Mouse (Mus musculus) lung, adult 2 months (tissue): Measurements from ENCODE around the gene Eps15l1. TPM values are rescaled to one million over a fixed set of nuclear protein-coding genes. Genes with fewer than 3 reads are reported as not detected.
A peak's percentile ranks its signal among the peaks of the same experiment; 100 is the strongest.

ENCODE experiments used
- DNase-seq: peaks from one replicate; pipeline ENCODE4 v3.0.0; 2022
- H3K4me1 ChIP-seq: fragments of 200-500 bp; 2 replicates; pipeline ENCODE4 v1.6.1; 2011; ENCODE audit warnings: low read length; ENCODE audit not compliant: control insufficient read depth, insufficient read depth
- H3K4me3 ChIP-seq: fragments of 200-500 bp; replicated peaks from 2 replicates; pipeline ENCODE3; 2011; ENCODE audit warnings: low read depth, mild to moderate bottlenecking, control low read depth, low read length; ENCODE audit errors: extremely low read depth
- CTCF ChIP-seq: fragments of 200-500 bp; IDR thresholded peaks from 2 replicates; pipeline ENCODE4 v1.5.1; 2011; ENCODE audit warnings: mild to moderate bottlenecking, low read length, control low read depth; ENCODE audit not compliant: insufficient read depth
- POLR2A ChIP-seq: fragments of 200-500 bp; IDR thresholded peaks from 2 replicates; pipeline ENCODE4 v1.6.1; 2011; ENCODE audit warnings: low read depth, mild to moderate bottlenecking, control low read depth, low read length, borderline replicate concordance; ENCODE audit errors: extremely low read depth
- WGBS: fragments of 180-500 bp; shearing (Covaris S2); methylation state at CpG from one replicate; pipeline ENCODE4 v1.1.7; 2018; 5-methylcytosine and 5-hydroxymethylcytosine counted together
- polyA plus RNA-seq: library from polyadenylated mRNA; depleted of rRNA; stranded (reverse); fragments of >200 nt; gene quantifications from 2 replicates; pipeline ENCODE4 v1.2.3, GENCODE M21; 2012

Eps15l1 gene
- polyA plus RNA-seq, 1 experiment = 48.3 TPM

- TF ChIP-seq CTCF = no peak
- peak; percentile 47; the same call in 1 of the 2 replicates for TF ChIP-seq POLR2A
- Histone ChIP-seq H3K4me1 (peaks cover 11% of the 10 kb centered on the region), H3K4me3 (peak overlapping the region; percentile 89)
- peak; percentile 40 for DNase-seq
- 7% methylated on average over 55 of the region's 55 CpGs for WGBS
These were observed 101.1 kb downstream of the Eps15l1 start for GRCm38 (mm10) chr8:72319921-72320802.

GRCm38 (mm10) chr8:72319397-72319796 lies 101.9 kb downstream of the Eps15l1 start:
- WGBS = 1% methylated on average over 47 of the region's 48 CpGs
- TF ChIP-seq POLR2A (no peak; the same call in 1 of the 2 replicates), CTCF (no peak)
- no peak for DNase-seq

GRCm38 (mm10) chr8:72318801-72319322 lies 102.4 kb downstream of the Eps15l1 start, which contains the start of gene Klf2:
Gene Klf2, plus strand, starts transcription at chr8:72319033.
- under 1% methylated on average over 46 of the region's 46 CpGs for WGBS
- TF ChIP-seq CTCF (no peak), POLR2A (peak; percentile 99)
- DNase-seq = peak; percentile 98
- H3K4me3 ChIP-seq = peak within 1 kb of the TSS; percentile 89
- H3K4me1 ChIP-seq = peaks cover 11% of the 10 kb centered on the region

More at GRCm38 (mm10) chr8:72319397-72319796, 101.9 kb downstream of the Eps15l1 start:
- Histone ChIP-seq H3K4me3 (peak overlapping the region; percentile 89), H3K4me1 (peaks cover 11% of the 10 kb centered on the region)

- Histone ChIP-seq H3K4me3 (no peak overlapping the region), H3K4me1 (peaks cover 5% of the 10 kb centered on the region)
- peak; percentile 20 for DNase-seq
- 58% methylated on average over 5 of the region's 5 CpGs for WGBS
- TF ChIP-seq CTCF (no peak), POLR2A (no peak)
These were observed 103.4 kb downstream of the Eps15l1 start for GRCm38 (mm10) chr8:72317741-72318301.

GRCm38 (mm10) chr8:72316053-72316695 lies 105.1 kb downstream of the Eps15l1 start:
- WGBS = 86% methylated on average over 10 of the region's 10 CpGs
- no peak for DNase-seq
- Histone ChIP-seq H3K4me3 (no peak overlapping the region), H3K4me1 (no peaks in the 10 kb centered on the region)
- TF ChIP-seq POLR2A (no peak), CTCF (no peak)

GRCm38 (mm10) chr8:72312926-72313518 lies 108.2 kb downstream of the Eps15l1 start:
- Histone ChIP-seq H3K4me3 (no peak overlapping the region), H3K4me1 (peaks cover 3% of the 10 kb centered on the region; the same call in 1 of the 2 replicates)
- TF ChIP-seq CTCF (no peak), POLR2A (no peak)
- DNase-seq = no peak
- WGBS = 72% methylated on average over 3 of the region's 3 CpGs

GRCm38 (mm10) chr8:72310849-72311506 lies 110.3 kb downstream of the Eps15l1 start:
- Histone ChIP-seq H3K4me1 (peaks cover 3% of the 10 kb centered on the region; the same call in 1 of the 2 replicates), H3K4me3 (no peak overlapping the region)
- peak; percentile 23 for DNase-seq
- TF ChIP-seq CTCF (no peak), POLR2A (no peak)
- 43% methylated on average over 8 of the region's 8 CpGs for WGBS

- WGBS = 36% methylated on average over 6 of the region's 6 CpGs
- TF ChIP-seq POLR2A (no peak), CTCF (no peak)
- peak; percentile 20 for DNase-seq
- Histone ChIP-seq H3K4me1 (peaks cover 3% of the 10 kb centered on the region), H3K4me3 (no peak overlapping the region)
These were observed 113.0 kb downstream of the Eps15l1 start for GRCm38 (mm10) chr8:72308276-72308675.

GRCm38 (mm10) chr8:72306913-72307312 lies 114.3 kb downstream of the Eps15l1 start:
- no peak overlapping the region for H3K4me3 ChIP-seq
- no peak for DNase-seq
- WGBS = 66% methylated on average over 5 of the region's 5 CpGs
- TF ChIP-seq CTCF (no peak), POLR2A (no peak)
- H3K4me1 ChIP-seq = peaks cover 8% of the 10 kb centered on the region
